Mouse (Mus musculus): ENCODE measurements around the gene Klhl5.

DNA sequence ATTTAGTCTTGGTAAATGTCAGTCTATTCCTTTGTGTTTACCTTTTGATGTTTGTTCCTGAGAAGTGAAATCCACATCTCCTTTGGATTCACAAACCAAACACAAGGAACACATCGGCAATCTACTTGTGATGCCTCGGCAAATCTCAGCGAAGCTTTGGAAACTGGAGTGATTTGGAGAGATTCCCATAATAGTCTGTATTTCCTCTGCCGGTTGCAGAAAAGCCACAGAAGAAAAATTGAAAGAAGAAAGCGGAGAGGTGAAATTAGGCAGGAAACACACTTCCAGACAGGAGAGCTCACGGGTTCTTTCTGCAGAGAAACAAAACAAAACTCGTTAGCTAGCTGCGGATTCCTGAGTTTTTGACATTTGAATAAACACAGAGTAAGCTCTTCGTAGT is 27.5 kb upstream of the Klhl5 start:
- TF ChIP-seq CTCF (IDR thresholded peaks at IDR 0.05; ENCODE audit: borderline replicate concordance, control insufficient read depth, extremely low read depth, insufficient read depth, low read length, poor library complexity): no peak
- TF ChIP-seq POLR2A (IDR thresholded peaks at IDR 0.05; ENCODE audit: control insufficient read depth, extremely low read depth, insufficient read depth, low read length, poor library complexity): no peak

All from thymus, adult 2 months (tissue).